Mouse (Mus musculus): ENCODE results near the gene Camk1d.

DNA sequence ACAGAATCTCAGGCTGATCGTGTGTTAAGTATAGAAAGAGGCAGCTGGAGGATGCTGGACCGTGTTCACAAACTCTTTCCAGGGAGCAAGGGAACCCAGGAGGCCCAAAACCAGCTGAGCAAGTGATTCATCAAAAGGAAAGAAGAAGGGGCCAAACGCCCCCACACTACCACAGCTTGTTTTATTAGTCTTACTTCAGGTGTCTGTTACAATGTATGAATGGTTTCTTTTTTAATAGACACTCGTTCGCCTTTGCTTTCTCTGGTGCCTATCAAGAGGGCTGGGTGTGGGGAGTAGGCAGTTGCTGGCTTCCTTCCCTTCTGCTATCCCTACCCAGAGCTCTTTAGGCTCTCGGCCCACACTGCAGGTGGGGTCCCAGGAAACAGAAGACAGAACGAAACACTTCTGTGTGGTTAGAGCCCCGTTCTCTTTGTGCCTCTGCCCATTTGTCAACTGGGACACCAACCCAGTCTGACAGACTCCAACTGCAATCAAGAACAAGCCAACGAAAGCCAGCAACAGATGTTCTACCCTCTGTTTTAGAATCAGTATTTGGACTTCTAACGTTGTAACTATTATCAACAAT, 62.9 kb downstream of the Camk1d start:
- TF ChIP-seq CTCF (IDR thresholded peaks at IDR 0.05; ENCODE audit: control insufficient read depth, insufficient read depth, insufficient replicate concordance, low read depth, low read length) (no peak), POLR2A (IDR thresholded peaks at IDR 0.05; ENCODE audit: control insufficient read depth, low read depth, low read length) (no peak)

Measured in testis, adult 2 months (tissue).